Mouse (Mus musculus): ENCODE results near the gene Clec11a. TPM values are rescaled to one million over a fixed set of nuclear protein-coding genes. Genes with fewer than 3 reads are reported as not detected.

Clec11a gene
- under 1 TPM; 0.28 to 0.62 (median 0.34) TPM for polyA plus RNA-seq (2017; shearing (Covaris generic))

DNA sequence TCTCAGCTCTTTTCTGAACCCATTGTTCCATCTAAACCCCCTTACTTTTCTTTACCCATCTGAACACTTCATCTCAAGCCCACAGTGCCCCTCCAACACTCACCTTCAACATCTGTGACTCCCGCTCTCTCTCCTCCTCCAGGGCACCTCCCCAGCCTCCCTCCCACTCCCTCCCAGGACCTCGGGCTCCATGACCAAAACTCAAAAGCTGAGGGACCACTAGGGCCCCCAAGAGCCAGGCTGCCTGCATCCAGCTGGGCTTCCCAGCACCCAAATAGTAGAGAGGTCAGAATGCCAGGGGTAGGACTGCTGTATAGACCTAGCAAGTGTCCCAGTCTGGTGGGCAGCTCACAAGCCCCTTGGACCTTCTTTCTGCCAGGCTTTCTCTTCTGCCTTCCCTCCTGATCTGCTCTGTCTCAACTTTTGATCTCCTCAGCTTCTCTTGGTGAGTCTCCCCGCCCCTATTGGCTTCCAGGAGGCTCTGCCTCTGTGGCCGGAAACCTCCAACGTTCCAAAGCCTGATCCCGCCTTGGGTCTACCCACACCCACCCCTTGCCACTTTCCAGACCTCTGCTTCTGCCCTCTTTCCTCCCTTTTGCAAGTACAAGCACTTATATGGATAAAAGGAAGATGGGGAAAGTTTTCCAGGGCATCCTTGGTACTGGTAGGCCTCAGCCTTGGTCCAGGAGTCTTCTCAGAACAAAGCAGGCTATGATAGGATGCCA lies at the start of gene Clec11a:
Gene Clec11a (minus strand): TSS at position 387 of the 725 bp plus-strand sequence.
- ATAC-seq = no peak

DNA sequence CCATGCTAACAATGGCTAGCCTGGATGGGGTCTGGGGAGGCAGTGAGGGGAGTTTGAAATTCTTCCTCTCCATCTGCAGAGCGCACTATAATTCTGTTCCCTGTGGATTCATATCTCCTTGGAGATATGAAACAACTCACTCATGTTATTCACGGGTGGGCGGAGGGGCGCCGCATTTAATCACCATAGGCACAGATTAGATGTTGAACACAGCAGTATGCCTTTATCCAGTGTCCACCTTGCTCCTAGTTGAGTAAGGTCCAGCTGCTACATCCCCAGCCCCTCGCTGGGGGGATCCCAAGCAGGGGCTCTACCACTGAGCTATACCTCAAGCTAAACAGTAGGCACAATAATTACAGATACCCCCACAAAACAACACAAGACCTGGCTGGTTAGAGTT lies 48.7 kb upstream of the Clec11a start:
- no peak for ATAC-seq

GRCm38 (mm10) chr7:44353601-44354340 lies 47.1 kb upstream of the Clec11a start:
- ATAC-seq = no peak

GRCm38 (mm10) chr7:44352750-44353600 lies 46.3 kb upstream of the Clec11a start:
- no peak for ATAC-seq

GRCm38 (mm10) chr7:44351881-44352749 lies 45.4 kb upstream of the Clec11a start:
- ATAC-seq = no peak

GRCm38 (mm10) chr7:44350957-44351711 lies 44.4 kb upstream of the Clec11a start:
- ATAC-seq = peak; percentile 87

DNA sequence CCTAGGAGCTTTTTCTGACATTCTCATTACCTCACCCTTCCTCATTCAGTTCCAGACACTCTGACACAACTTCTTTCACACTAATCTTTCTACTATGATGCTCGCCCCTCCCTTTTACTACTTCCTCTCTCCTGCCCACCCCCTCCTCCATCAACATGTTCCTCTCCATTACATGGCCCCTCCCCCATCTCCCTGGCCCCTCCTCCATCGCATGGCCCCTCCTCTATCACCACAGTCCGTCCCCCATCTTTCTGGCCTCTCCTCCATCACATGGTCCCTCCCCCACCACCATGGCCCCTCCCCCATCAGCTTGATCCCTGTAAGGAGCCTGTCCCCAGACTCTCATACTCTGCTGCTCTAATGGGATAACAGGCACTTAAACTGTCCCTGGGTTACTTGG lies 42.3 kb upstream of the Clec11a start:
- no peak for ATAC-seq

DNA sequence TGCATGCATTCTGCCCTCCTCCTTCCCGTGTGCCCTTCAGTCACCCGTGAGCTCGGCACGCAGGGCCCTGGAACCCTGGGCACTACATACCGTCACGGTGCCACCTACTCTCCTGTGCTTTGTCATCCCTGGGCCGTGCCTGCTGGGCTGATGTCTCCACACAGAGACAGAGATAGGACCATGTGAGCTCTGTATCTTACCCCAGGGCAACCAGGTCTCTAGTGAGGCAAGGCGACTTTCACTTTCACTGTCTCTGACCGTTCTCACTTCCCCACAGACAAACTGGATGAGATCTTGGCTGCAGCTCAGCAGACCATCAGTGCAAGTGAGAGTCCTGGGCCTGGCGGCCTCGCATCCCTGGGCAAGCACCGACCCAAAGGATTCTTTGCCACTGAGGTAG lies 37.9 kb upstream of the Clec11a start:
- peak; percentile 88 for ATAC-seq

- no peak for ATAC-seq
Measured at GRCm38 (mm10) chr7:44343459-44344015, 36.8 kb upstream of the Clec11a start.

DNA sequence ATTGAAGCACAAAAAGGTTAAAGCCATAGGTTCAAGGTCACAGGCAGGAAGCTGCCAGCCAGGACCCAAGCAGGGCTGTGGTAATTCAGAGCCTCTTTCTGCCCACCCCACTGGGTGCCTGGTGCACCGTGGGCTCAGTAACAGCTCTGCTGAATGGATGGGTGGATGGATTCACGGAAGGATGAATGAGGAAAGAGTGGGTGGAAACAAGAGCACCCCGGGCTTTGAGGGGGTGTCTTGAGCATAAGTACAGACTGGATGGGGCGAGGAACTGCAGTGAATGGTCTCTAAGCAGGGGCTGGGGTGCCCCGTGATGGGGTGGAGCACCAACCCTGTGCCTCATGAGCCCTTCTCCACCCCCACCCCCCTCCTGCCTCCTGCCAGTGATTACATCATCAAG lies 35.0 kb upstream of the Clec11a start:
- ATAC-seq = no peak

GRCm38 (mm10) chr7:44341119-44341518 lies 34.4 kb upstream of the Clec11a start:
- no peak for ATAC-seq

- no peak for ATAC-seq
Measured at GRCm38 (mm10) chr7:44340226-44340625, 33.5 kb upstream of the Clec11a start.

DNA sequence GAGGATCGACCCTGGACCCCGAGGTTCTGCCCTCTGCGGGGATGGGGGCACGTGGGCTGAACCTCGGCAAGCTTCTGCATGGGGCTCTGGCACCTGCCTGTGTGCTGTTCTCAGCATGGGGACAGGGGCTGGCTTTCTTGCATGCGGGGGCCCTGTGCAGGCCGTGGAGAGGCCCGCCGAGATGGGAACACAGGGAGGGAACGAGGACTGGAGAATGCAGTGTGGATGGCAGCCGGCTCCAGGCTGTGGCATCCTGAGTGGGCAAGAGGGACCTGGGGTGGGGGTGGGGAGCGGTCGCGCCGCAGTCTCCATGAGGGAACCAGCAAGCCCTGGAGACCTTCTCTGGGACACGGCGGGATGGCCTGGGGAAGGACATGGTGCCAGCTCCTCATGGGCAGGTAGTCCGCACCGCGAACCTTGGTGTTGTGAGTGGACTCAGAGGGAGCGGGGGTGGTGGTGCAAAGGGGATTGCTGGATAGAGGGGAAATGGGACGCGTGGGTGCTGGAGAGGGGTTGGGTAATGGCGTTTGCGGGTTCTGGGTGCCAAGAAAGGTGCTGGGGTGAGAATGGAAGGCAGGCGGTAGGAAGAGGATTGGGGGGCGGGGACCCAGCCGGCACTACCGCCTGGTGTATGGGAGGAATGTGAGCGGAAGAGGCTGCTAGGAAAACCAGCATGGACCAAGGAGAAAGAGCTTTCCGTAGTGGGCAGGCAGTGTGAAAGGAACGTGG lies 30.6 kb upstream of the Clec11a start:
- no peak for ATAC-seq

GRCm38 (mm10) chr7:44336046-44337021 lies 29.6 kb upstream of the Clec11a start:
- ATAC-seq = no peak

DNA sequence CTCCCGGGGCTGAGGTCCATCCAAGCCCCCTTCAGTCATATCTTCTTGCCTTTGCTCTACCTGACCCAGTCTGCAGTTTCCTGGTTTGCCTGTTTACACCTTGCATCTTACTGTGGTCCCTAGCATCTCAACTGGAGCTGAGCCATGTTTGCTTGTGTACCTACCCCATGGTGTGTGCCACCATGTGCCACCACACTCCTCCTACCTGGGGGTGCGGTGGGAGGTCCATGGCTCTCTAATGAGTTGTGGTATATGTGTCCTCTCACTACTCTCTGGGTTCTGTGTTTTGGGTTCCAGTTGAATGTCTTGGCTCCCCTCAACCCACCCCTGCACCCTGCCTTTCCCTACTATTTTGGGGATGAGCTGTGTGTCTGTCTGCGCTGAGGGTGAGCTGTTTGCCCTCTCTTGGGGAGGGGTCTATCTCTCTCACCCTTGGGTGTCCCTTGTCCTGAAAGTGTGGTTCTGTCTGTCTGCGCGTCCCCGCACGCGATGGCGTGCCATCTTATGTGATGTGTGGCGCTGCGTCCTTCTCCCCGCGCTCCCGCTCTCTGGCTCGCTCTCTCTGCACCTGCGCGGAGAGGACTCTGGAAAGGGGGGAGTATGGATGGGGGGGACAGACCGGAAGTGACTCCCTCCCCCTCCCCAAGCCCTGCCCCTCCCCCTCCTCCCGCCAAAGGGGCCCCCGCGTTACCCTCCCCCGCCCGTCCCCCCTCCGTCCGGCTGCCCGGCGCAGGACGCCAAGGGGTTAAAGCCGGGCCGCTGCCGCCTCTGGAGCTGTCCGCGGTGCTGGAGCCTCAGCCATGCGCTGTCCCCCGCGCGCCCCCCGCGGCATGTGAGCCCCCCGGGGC lies 28.6 kb upstream of the Clec11a start:
- ATAC-seq = no peak

DNA sequence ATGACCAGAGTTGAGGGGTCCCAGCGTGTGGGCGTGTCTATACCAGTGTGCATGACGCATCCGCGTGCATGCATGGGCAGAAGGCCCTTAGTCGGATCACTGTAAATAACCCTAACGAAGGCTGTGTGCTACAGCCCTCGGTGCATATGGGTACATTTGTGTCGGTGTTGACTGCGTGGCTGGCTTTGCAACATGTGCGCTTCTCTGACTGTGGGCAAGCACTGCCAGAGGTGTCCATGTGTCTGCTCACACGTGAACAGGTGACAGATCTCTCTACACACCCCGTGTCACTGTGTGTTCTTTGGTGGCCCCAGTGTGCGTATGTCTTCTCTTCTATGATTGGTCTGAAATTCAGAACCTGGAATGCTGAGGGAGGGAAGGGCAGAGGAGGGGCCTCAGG lies 27.4 kb upstream of the Clec11a start:
- ATAC-seq = no peak

DNA sequence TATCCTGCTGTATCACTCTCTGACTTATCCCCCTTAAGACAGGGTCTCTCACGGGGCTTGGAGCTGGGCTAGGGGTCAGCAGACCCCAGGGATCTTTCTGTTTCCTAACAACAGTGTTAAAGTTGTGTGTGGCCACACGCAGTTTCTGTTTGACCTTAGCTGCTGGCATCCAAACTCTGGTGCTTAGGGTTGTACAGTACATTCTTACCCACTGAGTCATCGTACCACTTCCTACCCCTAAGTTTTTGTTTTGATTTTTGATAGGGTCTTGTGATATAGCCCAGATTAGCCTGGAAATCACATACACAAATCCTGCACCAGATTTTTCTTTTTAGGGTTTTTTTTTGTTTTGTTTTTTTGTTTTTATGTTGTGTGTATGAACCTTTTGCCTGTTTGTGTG lies 25.6 kb upstream of the Clec11a start:
- ATAC-seq = no peak

GRCm38 (mm10) chr7:44326614-44327013 lies 19.9 kb upstream of the Clec11a start:
- no peak for ATAC-seq
